Mouse (Mus musculus) 3134 (cell line): ENCODE results near the gene Fmnl2.
A peak's percentile ranks its signal among the peaks of the same experiment; 100 is the strongest.

Source experiments
- DNase-seq: peaks from one replicate; pipeline ENCODE4 v3.0.0-alpha.2; 2011; ENCODE audit warnings: low spot score; ENCODE audit not compliant: insufficient read length; ENCODE audit errors: extremely low read depth

The Fmnl2 gene

DNA sequence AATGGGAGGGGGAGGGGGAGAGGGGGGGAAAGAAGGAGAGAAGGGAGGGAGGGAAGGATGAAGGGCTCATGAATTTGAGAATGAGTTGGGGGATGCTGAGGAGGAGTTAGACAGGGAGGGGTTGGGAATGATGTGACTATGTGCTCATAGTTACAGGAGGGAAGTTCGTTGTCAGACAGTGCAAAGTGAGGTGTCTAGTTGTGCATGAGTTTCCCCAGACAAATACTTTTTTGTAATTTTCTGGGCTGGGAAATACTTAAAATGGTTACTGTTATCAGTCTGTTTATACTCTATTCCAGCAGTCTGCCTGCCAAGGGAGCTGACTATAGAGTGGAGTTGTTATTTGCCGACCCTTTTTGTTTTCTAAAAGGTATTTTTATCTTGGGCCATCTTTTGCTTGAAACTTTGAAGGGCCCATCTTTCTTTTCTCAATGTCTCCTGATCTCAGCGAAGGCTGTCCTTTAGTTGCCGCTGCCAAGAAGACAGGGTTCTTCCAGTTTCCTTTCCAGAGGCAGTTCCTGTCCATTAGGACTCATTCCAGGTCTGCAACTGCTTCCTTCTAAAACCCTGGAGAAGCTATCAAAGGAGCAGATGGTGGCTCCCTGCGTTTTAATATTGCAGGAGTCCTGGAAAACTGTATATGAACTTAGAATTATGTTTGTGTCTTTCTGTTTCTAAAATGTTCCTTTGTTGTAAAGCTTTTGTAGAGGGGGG lies 168.6 kb downstream of the Fmnl2 start:
- no peak for DNase-seq

- DNase-seq: no peak
Observed at GRCm38 (mm10) chr2:53028868-53029267, 171.2 kb downstream of the Fmnl2 start.

DNA sequence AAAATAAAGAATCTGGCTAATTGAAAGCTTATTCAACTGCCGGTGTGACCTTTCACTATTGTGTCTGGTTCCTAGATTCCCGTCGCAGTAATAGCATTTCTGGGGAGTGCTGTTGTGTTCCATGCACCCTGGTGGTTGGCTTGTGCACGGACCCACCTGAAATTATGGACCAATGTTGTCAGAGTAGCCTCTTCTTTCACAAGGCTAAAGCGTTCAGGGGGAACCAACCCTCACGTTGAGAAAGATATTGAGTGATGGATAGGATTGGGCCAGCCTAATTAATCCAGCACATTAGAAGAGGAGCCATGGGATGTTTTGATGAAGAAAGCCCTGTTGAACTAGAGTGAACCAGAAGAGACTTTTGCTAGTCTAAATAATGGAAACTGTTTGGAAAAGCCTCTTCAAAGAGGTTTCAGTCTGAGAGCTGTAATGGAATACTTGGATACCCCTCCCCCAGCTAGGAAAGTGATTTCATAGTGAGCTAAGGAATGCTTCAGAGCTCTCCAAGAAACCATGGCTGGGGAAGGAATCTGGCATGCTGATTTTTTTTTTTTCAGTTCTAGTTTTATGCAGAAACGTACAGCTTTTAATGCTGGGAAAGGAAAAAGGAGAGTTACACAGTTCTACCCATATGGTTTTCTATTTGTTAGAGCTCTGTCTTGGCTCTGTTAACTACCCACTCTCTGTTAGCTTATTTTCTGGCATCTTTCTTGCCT lies 172.2 kb downstream of the Fmnl2 start:
- DNase-seq: no peak

DNA sequence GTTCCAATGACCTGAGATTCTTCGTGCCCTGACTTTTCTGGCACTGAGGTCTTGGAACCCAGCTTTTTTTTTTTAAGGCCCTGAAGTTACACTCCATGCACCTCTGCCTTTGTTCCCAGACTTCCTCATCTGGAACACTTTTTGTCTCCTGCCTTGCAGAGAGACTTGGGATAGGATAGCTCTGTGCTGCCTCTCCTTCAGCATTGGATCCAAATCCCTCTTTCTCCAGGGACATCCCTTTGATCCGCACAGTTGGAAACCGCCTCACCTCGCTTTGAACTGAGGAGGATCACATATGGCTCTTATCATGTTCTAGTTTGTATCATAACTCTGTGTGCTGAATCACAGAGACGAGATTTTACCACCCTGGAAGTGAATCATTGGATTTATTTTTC lies 172.8 kb downstream of the Fmnl2 start:
- DNase-seq: no peak

- no peak for DNase-seq
Observed at GRCm38 (mm10) chr2:53038253-53038652, 180.6 kb downstream of the Fmnl2 start.

DNA sequence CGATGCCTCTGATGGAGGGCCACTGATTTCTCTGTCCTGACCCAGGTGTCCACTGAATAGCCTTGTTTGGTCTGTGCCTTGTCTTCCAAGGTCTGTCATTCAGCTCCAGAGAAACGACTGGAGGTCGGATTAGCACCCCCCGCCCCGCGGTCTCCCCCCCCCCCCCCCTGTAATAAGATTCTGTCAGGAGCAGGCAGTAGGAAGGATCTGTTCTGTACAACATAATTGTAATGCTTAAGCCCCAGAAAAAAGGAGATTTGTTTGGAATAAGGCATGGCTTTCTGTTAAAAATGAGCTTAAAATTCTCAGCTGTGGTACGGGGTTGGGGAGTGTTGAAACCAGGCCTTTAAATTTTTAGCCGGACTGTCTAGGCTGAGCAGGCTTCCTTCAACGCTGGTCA lies 181.1 kb downstream of the Fmnl2 start:
- no peak for DNase-seq

GRCm38 (mm10) chr2:53047031-53047430 lies 189.4 kb downstream of the Fmnl2 start:
- no peak for DNase-seq

DNA sequence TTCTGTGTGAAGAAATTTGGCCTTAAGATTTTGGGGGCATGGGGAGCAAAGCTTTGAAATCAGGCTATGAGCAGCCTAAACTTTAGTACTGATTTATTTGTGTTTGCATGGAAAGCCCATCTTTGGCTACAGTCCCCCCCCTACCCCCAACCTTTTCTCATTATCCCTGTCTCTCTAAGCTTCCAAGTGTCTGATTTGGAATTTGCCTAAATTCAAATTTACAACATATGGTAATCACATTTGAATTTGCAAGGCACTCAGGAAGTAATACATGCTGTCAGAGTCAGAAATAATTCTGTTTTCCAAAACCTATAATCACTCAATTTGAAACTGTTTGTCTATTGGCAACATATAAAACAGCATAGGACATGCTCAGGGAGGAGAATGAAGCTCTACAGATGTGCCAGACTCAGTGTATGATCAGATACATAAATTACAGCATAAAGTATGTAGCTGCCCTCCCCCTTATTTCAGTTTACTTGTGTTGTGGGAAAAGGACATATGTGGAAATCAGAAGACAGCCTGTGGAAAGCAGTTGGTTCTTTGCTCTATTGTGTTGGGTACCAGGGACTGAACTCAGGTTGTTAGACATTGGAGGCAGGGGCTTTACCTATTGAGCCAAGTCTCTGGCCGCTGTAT lies 190.2 kb downstream of the Fmnl2 start:
- DNase-seq: no peak

GRCm38 (mm10) chr2:53050376-53050775 lies 192.7 kb downstream of the Fmnl2 start:
- peak; percentile 52 for DNase-seq

DNA sequence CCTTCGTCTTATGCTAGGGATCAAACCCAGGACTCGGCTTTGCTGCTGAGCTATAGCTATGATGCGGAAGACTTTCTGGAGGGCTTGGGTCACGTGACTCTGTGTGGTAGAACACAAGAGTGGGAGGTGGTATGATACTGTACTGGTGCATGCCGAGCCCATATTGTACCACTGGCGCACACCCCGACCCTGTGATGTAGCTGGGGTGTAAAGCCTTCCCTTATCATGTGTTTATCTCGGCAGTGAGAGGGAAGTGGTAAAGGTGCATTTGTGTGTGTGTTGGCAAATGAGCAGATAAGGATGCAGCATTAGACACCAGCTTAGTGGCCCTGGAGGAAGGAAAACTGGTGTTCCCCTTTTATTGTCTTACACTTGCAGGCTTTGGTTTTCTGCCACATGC lies 193.8 kb downstream of the Fmnl2 start:
- no peak for DNase-seq

GRCm38 (mm10) chr2:53053714-53054113 lies 196.1 kb downstream of the Fmnl2 start:
- DNase-seq: no peak

GRCm38 (mm10) chr2:53056556-53056955 lies 198.9 kb downstream of the Fmnl2 start:
- DNase-seq: no peak

- peak; percentile 52 for DNase-seq
Observed at GRCm38 (mm10) chr2:53057291-53057690, 199.6 kb downstream of the Fmnl2 start.

GRCm38 (mm10) chr2:53061363-53062000 lies 203.8 kb downstream of the Fmnl2 start:
- no peak for DNase-seq

DNA sequence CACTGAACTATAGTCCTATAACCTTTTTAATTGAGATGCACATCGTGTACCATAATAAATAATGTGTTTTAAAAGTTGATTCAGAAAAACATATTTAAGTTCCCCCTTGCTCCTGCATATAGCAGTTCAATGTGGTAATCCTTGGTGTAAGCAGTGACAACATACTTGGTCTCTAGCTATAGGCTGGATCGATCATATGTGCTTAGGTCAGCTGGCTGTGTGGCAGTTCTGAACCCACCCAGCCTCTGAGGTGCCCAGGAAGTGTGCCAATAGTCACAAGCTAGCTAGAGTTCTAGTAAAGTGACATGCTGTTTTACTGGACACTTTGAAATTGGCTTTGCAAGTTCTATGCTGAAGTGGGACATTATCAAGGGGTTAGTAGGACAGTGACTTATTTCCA lies 209.3 kb downstream of the Fmnl2 start:
- DNase-seq: no peak

DNA sequence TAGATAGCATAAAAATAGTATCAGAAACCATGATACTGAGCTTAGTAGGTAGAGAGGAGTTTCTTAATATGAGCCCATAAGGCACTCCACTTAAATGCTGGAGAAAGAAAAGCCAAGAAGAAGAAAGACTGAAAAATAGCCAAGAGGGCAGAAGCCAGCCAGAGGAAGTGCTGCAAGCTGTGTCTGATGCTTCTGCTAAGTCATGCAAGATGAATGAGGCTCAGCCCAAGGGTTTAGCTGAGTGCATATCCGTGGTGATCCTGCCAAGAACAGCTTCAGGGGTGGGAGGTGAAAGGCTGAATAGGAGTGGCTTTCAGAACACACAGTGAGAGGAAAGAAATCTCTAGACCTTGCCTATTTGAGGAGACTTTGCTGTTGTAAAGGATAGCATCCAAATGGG lies 212.9 kb downstream of the Fmnl2 start:
- peak; percentile 14 for DNase-seq

DNA sequence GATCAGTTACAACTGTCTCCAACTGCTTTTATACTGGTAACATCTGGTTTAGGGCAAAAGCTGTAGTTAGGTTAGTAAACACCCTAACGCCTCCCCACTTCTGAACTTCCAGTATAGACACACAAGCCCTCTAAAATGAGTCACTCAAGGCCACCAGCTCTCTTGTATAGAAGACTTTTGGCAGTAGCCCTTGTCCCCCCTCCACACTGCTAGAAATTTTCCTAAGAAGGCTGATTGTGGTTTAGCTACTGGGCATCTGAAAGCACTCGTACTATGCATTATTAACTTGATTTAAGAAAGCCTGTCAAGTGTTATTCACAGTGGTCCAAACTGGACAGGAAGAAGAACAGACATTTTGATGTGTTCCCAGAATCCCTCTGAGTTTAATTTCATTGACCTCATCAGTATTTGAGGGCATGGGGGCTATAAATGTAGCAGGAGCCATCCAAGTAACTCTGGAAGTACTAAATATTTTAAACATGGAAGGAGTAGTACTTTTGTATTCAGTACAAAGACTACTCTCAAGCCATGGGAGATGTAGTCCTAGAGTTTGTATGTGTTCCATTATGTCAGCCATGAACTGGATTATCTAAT lies 222.1 kb downstream of the Fmnl2 start:
- no peak for DNase-seq

- no peak for DNase-seq
Observed at GRCm38 (mm10) chr2:53082045-53082444, 224.4 kb downstream of the Fmnl2 start.

- DNase-seq: no peak
Observed at GRCm38 (mm10) chr2:53082501-53082900, 224.8 kb downstream of the Fmnl2 start.

- peak; percentile 8 for DNase-seq
Observed at GRCm38 (mm10) chr2:53083241-53083640, 225.6 kb downstream of the Fmnl2 start.

DNA sequence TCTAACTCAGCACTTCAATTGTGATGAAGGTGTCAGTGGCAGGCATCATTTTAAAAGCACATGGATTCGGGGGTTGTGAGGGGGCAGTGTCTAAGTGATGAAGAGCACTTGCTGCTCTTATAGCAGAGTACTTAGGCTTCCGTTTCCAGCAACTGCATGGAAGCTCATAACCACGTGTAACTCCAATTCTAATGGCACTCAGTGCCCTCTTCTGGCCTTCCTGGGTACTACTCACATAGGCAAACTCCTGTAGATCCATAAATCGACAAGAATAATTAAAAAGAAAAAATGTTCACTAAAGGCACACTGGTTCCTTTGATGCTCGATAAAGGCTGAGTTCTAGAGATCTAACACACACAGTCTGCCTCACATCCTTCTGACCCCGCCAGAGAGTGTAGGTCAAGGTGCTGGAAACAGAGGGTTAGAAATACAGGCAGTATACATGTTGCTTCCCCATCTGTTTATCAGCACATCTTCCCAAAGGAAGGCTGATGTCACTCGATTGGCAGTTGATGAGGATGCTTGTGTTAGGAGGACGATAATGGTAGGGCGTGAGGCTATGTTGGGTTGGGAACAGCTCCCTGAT lies 228.1 kb downstream of the Fmnl2 start:
- DNase-seq: no peak
